In the genomic region with DNA sequence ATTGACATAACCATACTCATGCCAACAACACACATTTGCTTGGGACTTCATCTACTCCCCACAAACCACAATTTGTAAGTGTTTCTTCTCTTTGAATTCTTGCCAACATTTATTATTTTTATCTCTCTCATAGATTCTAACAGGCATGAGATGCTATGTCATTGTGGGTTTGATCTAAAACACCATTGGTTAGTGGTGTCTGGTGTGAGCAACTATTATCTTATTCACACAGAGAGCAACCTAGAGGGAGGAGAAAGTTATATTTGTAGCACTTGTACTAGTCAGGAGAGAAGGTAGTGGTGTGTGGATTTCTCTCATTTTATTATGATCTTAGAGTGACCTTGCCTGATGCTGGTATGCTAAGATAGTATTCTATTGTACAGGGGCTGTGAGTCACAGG, we compare ENCODE assay signal across 33 mouse cellular contexts. TPM values are rescaled to one million over a fixed set of nuclear protein-coding genes. Genes with fewer than 3 reads are reported as not detected.
DNase-seq lines count a peak whose midpoint lies in the region; ATAC-seq lines count a peak whose summit lies in the region.
"Had no signal": no experiment of that assay in that cellular context is flagged by ENCODE, and none has a peak within 500 bp of the region (broad histone marks: within the 10 kb centered on the region; RNA-seq: fewer than 3 reads in every experiment).

No protein-coding gene starts in this region.

- peak overlapping the region; percentile 40; the same call in 1 of the 2 replicates for H3K4me2 ChIP-seq in liver, embryonic 12.5 days
- H3K4me2 ChIP-seq: embryonic facial prominence, embryonic 13.5 days; heart, embryonic 11.5 days; hindbrain, embryonic 12.5 days; kidney, embryonic 15.5 days; limb, embryonic 15.5 days; midbrain, embryonic 12.5 days had no signal

- H3K27me3 ChIP-seq in liver, embryonic 12.5 days (replicated peaks), result no peaks in the 10 kb centered on the region
- H3K27me3 ChIP-seq: embryonic facial prominence, embryonic 13.5 days; hindbrain, embryonic 12.5 days; kidney, embryonic 15.5 days; limb, embryonic 15.5 days; midbrain, embryonic 12.5 days had no signal

- no peaks in the 10 kb centered on the region for H3K9me3 ChIP-seq in liver, embryonic 12.5 days (replicated peaks)
- H3K9me3 ChIP-seq: embryonic facial prominence, embryonic 13.5 days; hindbrain, embryonic 12.5 days; kidney, embryonic 15.5 days; limb, embryonic 15.5 days; midbrain, embryonic 12.5 days had no signal

- ATAC-seq in liver, embryonic 12.5 days, result peak; percentile 90
- peak; percentile 35; the same call in 1 of the 2 replicates for ATAC-seq in megakaryocyte, adult 5-6 weeks (ENCODE audit: poor library complexity, severe bottlenecking)
- ATAC-seq: CD4-positive, CD25-positive, alpha-beta regulatory T cell, adult 4 months; forebrain, embryonic 16.5 days; intestine, postnatal 0 days had no signal

- peak overlapping the region; percentile 89 for H3K27ac ChIP-seq in liver, embryonic 12.5 days
- H3K27ac ChIP-seq: embryonic facial prominence, embryonic 13.5 days; hindbrain, embryonic 12.5 days; kidney, embryonic 15.5 days; left cerebral cortex, adult 2 months; limb, embryonic 15.5 days; macrophage; midbrain, embryonic 12.5 days had no signal

- H3K4me1 ChIP-seq in liver, embryonic 12.5 days, result peaks cover 44% of the 10 kb centered on the region
- H3K4me1 ChIP-seq: embryonic facial prominence, embryonic 13.5 days; hindbrain, embryonic 12.5 days; kidney, embryonic 15.5 days; limb, embryonic 15.5 days; midbrain, embryonic 12.5 days had no signal

- DNase-seq in 416B (ENCODE audit: low read depth), result peak; percentile 80
- peak; percentile 66 for DNase-seq in c-Kit-positive CD71-positive TER-119-positive erythroid progenitor cells, embryonic 14.5 days (ENCODE audit: low spot score)
- DNase-seq in adrenal gland, adult 2 months, result no peak
- DNase-seq in natural killer cell, adult 2 months (ENCODE audit: low spot score in 2 of 2), result no peak
- DNase-seq in ovary, postnatal 36 days (ENCODE audit: low spot score), result no peak
- DNase-seq: adrenal gland, adult 8-10 months; cerebellum, adult 2 months; cerebellum, postnatal 25 days; embryo, embryonic 11 days; gastrocnemius, postnatal 10 days; layer of hippocampus, adult 9-11 months; left cerebral cortex, postnatal 4 days; right cerebral cortex, postnatal 14 days; spleen, adult 18-20 months; thymus, postnatal 14 days had no signal

- H3K4me3 ChIP-seq in liver, embryonic 12.5 days, result no peak overlapping the region
- H3K4me3 ChIP-seq: embryonic facial prominence, embryonic 13.5 days; hindbrain, embryonic 12.5 days; kidney, embryonic 15.5 days; left cerebral cortex, adult 2 months; limb, embryonic 15.5 days; midbrain, embryonic 12.5 days had no signal

- peak overlapping the region; percentile 40; the same call in 1 of the 2 replicates for H3K9ac ChIP-seq in liver, embryonic 12.5 days
- H3K9ac ChIP-seq: embryonic facial prominence, embryonic 13.5 days; hindbrain, embryonic 12.5 days; kidney, embryonic 15.5 days; limb, embryonic 15.5 days; midbrain, embryonic 12.5 days had no signal

- no peaks in the 10 kb centered on the region for H3K36me3 ChIP-seq in liver, embryonic 12.5 days
- H3K36me3 ChIP-seq: embryonic facial prominence, embryonic 13.5 days; hindbrain, embryonic 12.5 days; kidney, embryonic 15.5 days; limb, embryonic 15.5 days; midbrain, embryonic 12.5 days had no signal

RNA-seq across cellular contexts. Expression of gene Gm813, which starts 12.1 kb away (rescaled TPM):
- polyA plus RNA-seq in liver, embryonic 12.5 days (2016; fragmentation: Nextera tagmentation; extraction: Ambion mirVana), result not detected in 2 replicates
- not detected in 2 replicates for total RNA-seq in megakaryocyte, adult 5-6 weeks (2015)
- total RNA-seq in megakaryocyte, adult 5-6 weeks (2017), result not detected in 2 replicates
- not detected for total RNA-seq in adrenal gland, adult 2 months (2021)
- polyA plus RNA-seq in adrenal gland, adult 2 months (2012; rRNA removed), result not detected in 2 replicates
- total RNA-seq: adrenal gland, adult 8-10 months; gastrocnemius, postnatal 10 days; granulocyte monocyte progenitor cell, adult 5-6 weeks; left cerebral cortex, adult 2 months; left cerebral cortex, postnatal 4 days; neutrophil, adult 5-6 weeks had no signal
- polyA plus RNA-seq: CD4-positive, CD25-positive, alpha-beta regulatory T cell, adult 4 months; cerebellum, adult 2 months; embryonic facial prominence, embryonic 13.5 days; forebrain, embryonic 16.5 days; heart, embryonic 11.5 days; heart, postnatal 0 days; hindbrain, embryonic 12.5 days; intestine, postnatal 0 days; kidney, embryonic 15.5 days; large intestine, adult 2 months; limb, embryonic 15.5 days; lung, embryonic 16.5 days; macrophage; midbrain, embryonic 12.5 days had no signal

RNA-seq across cellular contexts. Expression of gene E330017A01Rik, which starts 33.9 kb away (rescaled TPM):
- polyA plus RNA-seq in liver, embryonic 12.5 days (2016; fragmentation: Nextera tagmentation; extraction: Ambion mirVana), result not detected in 2 replicates
- total RNA-seq in megakaryocyte, adult 5-6 weeks (2015), result not detected in 2 replicates
- not detected in 2 replicates for total RNA-seq in megakaryocyte, adult 5-6 weeks (2017)
- not detected for total RNA-seq in adrenal gland, adult 2 months (2021)
- not detected in 2 replicates for polyA plus RNA-seq in adrenal gland, adult 2 months (2012; rRNA removed)
- total RNA-seq: adrenal gland, adult 8-10 months; gastrocnemius, postnatal 10 days; granulocyte monocyte progenitor cell, adult 5-6 weeks; left cerebral cortex, adult 2 months; left cerebral cortex, postnatal 4 days; neutrophil, adult 5-6 weeks had no signal
- polyA plus RNA-seq: CD4-positive, CD25-positive, alpha-beta regulatory T cell, adult 4 months; cerebellum, adult 2 months; embryonic facial prominence, embryonic 13.5 days; forebrain, embryonic 16.5 days; heart, embryonic 11.5 days; heart, postnatal 0 days; hindbrain, embryonic 12.5 days; intestine, postnatal 0 days; kidney, embryonic 15.5 days; large intestine, adult 2 months; limb, embryonic 15.5 days; lung, embryonic 16.5 days; macrophage; midbrain, embryonic 12.5 days had no signal

Comparison
In these comparisons a context has a peak if more than half of its experiments do, and no peak if none do; other contexts are left out.
1. DNase-seq: peak in 416B (single experiment) and c-Kit-positive CD71-positive TER-119-positive erythroid progenitor cells, embryonic 14.5 days (single experiment); none in adrenal gland, adult 2 months (single experiment), natural killer cell, adult 2 months (0 of 2) and ovary, postnatal 36 days (single experiment).